10 mouse cellular contexts compared by ENCODE assay signal in genomic region chr14:55575302-55575701, GRCm38 (mm10). TPM values are rescaled to one million over a fixed set of nuclear protein-coding genes. Genes with fewer than 3 reads are reported as not detected.
DNase-seq lines count a peak whose midpoint lies in the region; ATAC-seq and TF ChIP-seq lines count a peak whose summit lies in the region.
"Had no signal": no experiment of that assay in that cellular context is flagged by ENCODE, and none has a peak within 500 bp of the region (broad histone marks: within the 10 kb centered on the region; RNA-seq: fewer than 3 reads in every experiment).

Gene Fitm1 (plus strand): TSS chr14:55575617.

- no peak within 1 kb of the TSS for H3K4me3 ChIP-seq in lung, embryonic 14.5 days (ENCODE audit: low read depth, low read length)
- peak within 1 kb of the TSS; percentile 23 for H3K4me3 ChIP-seq in embryonic facial prominence, embryonic 15.5 days (replicated peaks)
- peak within 1 kb of the TSS; percentile 21 for H3K4me3 ChIP-seq in limb, embryonic 13.5 days
- H3K4me3 ChIP-seq in hindbrain, embryonic 12.5 days = no peak within 1 kb of the TSS
- H3K4me3 ChIP-seq: neural tube, embryonic 12.5 days had no signal

- H3K9ac ChIP-seq in lung, embryonic 14.5 days = no peak within 1 kb of the TSS; the same call in 1 of the 2 replicates
- H3K9ac ChIP-seq in embryonic facial prominence, embryonic 15.5 days = no peak within 1 kb of the TSS
- H3K9ac ChIP-seq in limb, embryonic 13.5 days = 0 out of 2 replicates have a peak within 1 kb of the TSS, but pooled peaks have one; percentile 8
- H3K9ac ChIP-seq in hindbrain, embryonic 12.5 days = no peak within 1 kb of the TSS
- H3K9ac ChIP-seq: neural tube, embryonic 12.5 days had no signal

- peaks cover 5% of the 10 kb centered on the region; the same call in 1 of the 2 replicates for H3K36me3 ChIP-seq in lung, embryonic 14.5 days (ENCODE audit: insufficient read depth)
- peaks cover 8% of the 10 kb centered on the region; the same call in 1 of the 2 replicates for H3K36me3 ChIP-seq in embryonic facial prominence, embryonic 15.5 days
- peaks cover 10% of the 10 kb centered on the region for H3K36me3 ChIP-seq in limb, embryonic 13.5 days
- peaks cover 10% of the 10 kb centered on the region for H3K36me3 ChIP-seq in hindbrain, embryonic 12.5 days

- 0 out of 2 replicates have a peak, but pooled peaks cover 6% of the 10 kb centered on the region for H3K4me1 ChIP-seq in lung, embryonic 14.5 days (ENCODE audit: insufficient read depth)
- H3K4me1 ChIP-seq in embryonic facial prominence, embryonic 15.5 days = 0 out of 2 replicates have a peak, but pooled peaks cover 19% of the 10 kb centered on the region
- H3K4me1 ChIP-seq in limb, embryonic 13.5 days = peaks cover 18% of the 10 kb centered on the region
- H3K4me1 ChIP-seq in hindbrain, embryonic 12.5 days = peaks cover 10% of the 10 kb centered on the region
- H3K4me1 ChIP-seq: neural tube, embryonic 12.5 days had no signal

- no peak for TF ChIP-seq CTCF in lung, embryonic 14.5 days (IDR thresholded peaks at IDR 0.05; ENCODE audit: low read depth)

- H3K9me3 ChIP-seq in lung, embryonic 14.5 days (ENCODE audit: low read depth, low read length) = no peaks in the 10 kb centered on the region
- no peaks in the 10 kb centered on the region for H3K9me3 ChIP-seq in embryonic facial prominence, embryonic 15.5 days (replicated peaks)
- no peaks in the 10 kb centered on the region for H3K9me3 ChIP-seq in limb, embryonic 13.5 days
- H3K9me3 ChIP-seq in hindbrain, embryonic 12.5 days (replicated peaks) = no peaks in the 10 kb centered on the region
- H3K9me3 ChIP-seq: G1E; neural tube, embryonic 12.5 days had no signal

- H3K4me2 ChIP-seq in lung, embryonic 14.5 days = peak within 1 kb of the TSS; percentile 27; the same call in 1 of the 2 replicates
- H3K4me2 ChIP-seq in embryonic facial prominence, embryonic 15.5 days (replicated peaks) = no peak within 1 kb of the TSS; the same call in 1 of the 2 replicates
- peak within 1 kb of the TSS; percentile 34; the same call in 1 of the 2 replicates for H3K4me2 ChIP-seq in limb, embryonic 13.5 days (replicated peaks)
- H3K4me2 ChIP-seq in hindbrain, embryonic 12.5 days (replicated peaks) = no peak within 1 kb of the TSS
- H3K4me2 ChIP-seq: neural tube, embryonic 12.5 days had no signal

- DNase-seq in lung, embryonic 14.5 days = no peak
- DNase-seq in lung, adult 18-20 months = no peak
- DNase-seq in heart, adult 8-10 months (ENCODE audit: low spot score) = no peak
- DNase-seq in thymus, adult 18-20 months = no peak
- DNase-seq: spleen, adult 18-20 months had no signal

- peak within 1 kb of the TSS; percentile 50; the same call in 1 of the 2 replicates for H3K27ac ChIP-seq in lung, embryonic 14.5 days (ENCODE audit: low read depth)
- H3K27ac ChIP-seq in embryonic facial prominence, embryonic 15.5 days (replicated peaks) = 0 out of 2 replicates have a peak within 1 kb of the TSS, but pooled peaks have one; percentile 28
- H3K27ac ChIP-seq in limb, embryonic 13.5 days = no peak within 1 kb of the TSS
- H3K27ac ChIP-seq in hindbrain, embryonic 12.5 days = no peak within 1 kb of the TSS
- H3K27ac ChIP-seq: neural tube, embryonic 12.5 days had no signal

- H3K27me3 ChIP-seq in lung, embryonic 14.5 days (ENCODE audit: insufficient read depth, low read length) = no peaks in the 10 kb centered on the region
- no peaks in the 10 kb centered on the region for H3K27me3 ChIP-seq in embryonic facial prominence, embryonic 15.5 days
- H3K27me3 ChIP-seq in limb, embryonic 13.5 days = no peaks in the 10 kb centered on the region
- no peaks in the 10 kb centered on the region for H3K27me3 ChIP-seq in hindbrain, embryonic 12.5 days
- H3K27me3 ChIP-seq: neural tube, embryonic 12.5 days had no signal

- 61% methylated on average over 8 of the region's 8 CpGs for WGBS in lung, embryonic 14.5 days
- WGBS in embryonic facial prominence, embryonic 15.5 days = 72% methylated on average over 8 of the region's 8 CpGs
- 75% methylated on average over 8 of the region's 8 CpGs for WGBS in limb, embryonic 13.5 days
- 80% methylated on average over 8 of the region's 8 CpGs for WGBS in hindbrain, embryonic 12.5 days

- ATAC-seq in lung, embryonic 14.5 days (ENCODE audit: insufficient read depth) = no peak
- peak; percentile 27; the same call in 1 of the 2 replicates for ATAC-seq in embryonic facial prominence, embryonic 15.5 days (ENCODE audit: insufficient number of reproducible peaks, low FRiP score, low TSS enrichment, low read depth)
- ATAC-seq in limb, embryonic 13.5 days (ENCODE audit: low FRiP score, low read depth) = peak; percentile 53; the same call in 1 of the 2 replicates
- no peak for ATAC-seq in hindbrain, embryonic 12.5 days (ENCODE audit: low FRiP score)

RNA-seq across cellular contexts. Expression of gene Fitm1, which starts in this region (rescaled TPM):
- 0.76 and 1.7 TPM in 2 replicates for polyA plus RNA-seq in lung, embryonic 14.5 days (2014; fragmentation: Nextera tagmentation; extraction: Ambion mirVana)
- polyA plus RNA-seq in embryonic facial prominence, embryonic 15.5 days (2015; fragmentation: Nextera tagmentation; extraction: Ambion mirVana) = 24.8 and 29.7 TPM in 2 replicates
- 100 to 1,000 TPM; 165 to 203 (median 175) TPM for total RNA-seq in heart, adult 8-10 months (2022)
- polyA plus RNA-seq in limb, embryonic 13.5 days (2015; fragmentation: Nextera tagmentation; extraction: Ambion mirVana) = 22.5 and 25.5 TPM in 2 replicates
- 1.4 and 4.2 TPM in 2 replicates for polyA plus RNA-seq in hindbrain, embryonic 12.5 days (2016; fragmentation: Nextera tagmentation; extraction: Ambion mirVana)
- total RNA-seq: G1E had no signal
- polyA plus RNA-seq: G1E had no signal

Comparison
In these comparisons a context has a peak if more than half of its experiments do, and no peak if none do; other contexts are left out.
1. ATAC-seq: peak in embryonic facial prominence, embryonic 15.5 days (single experiment) and limb, embryonic 13.5 days (single experiment); none in lung, embryonic 14.5 days (single experiment) and hindbrain, embryonic 12.5 days (single experiment).
2. H3K27ac ChIP-seq: peak in lung, embryonic 14.5 days (single experiment) and embryonic facial prominence, embryonic 15.5 days (single experiment); none in limb, embryonic 13.5 days (single experiment) and hindbrain, embryonic 12.5 days (single experiment).
3. H3K4me2 ChIP-seq: peak in lung, embryonic 14.5 days (single experiment) and limb, embryonic 13.5 days (single experiment); none in embryonic facial prominence, embryonic 15.5 days (single experiment) and hindbrain, embryonic 12.5 days (single experiment).
4. H3K4me3 ChIP-seq: peak in embryonic facial prominence, embryonic 15.5 days (single experiment) and limb, embryonic 13.5 days (single experiment); none in lung, embryonic 14.5 days (single experiment) and hindbrain, embryonic 12.5 days (single experiment).